Mouse (Mus musculus): ENCODE data around the gene 4930564D02Rik. TPM values are rescaled to one million over a fixed set of nuclear protein-coding genes. Genes with fewer than 3 reads are reported as not detected.

4930564D02Rik gene
- polyA plus RNA-seq, 1 experiment = not detected

DNA sequence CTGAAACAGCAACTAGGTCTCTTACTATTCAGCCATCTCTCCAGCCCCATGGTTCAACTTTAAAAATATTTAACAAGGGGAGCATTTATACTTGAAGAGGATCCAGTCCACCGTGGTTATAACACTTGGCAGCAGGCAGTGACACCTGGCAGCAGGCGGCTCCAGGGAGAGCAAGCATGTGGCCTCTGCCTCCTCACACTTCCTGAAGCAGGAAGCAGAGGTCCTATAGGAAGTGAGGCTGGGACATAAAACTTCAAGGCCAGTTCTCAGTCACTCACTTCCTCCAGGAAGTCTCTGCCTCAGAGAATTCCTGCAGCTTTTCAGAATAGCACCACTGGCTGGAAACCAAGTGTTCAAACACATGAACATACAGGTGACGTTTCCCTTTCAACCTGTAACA is 20.7 kb downstream of the 4930564D02Rik start:
- TF ChIP-seq CTCF (IDR thresholded peaks at IDR 0.05; ENCODE audit: control insufficient read depth, insufficient read depth, low read length) (no peak), POLR2A (IDR thresholded peaks at IDR 0.05; ENCODE audit: borderline replicate concordance, control insufficient read depth, low read depth, low read length) (no peak)
- no peak overlapping the region for H3K27ac ChIP-seq (ENCODE audit: control insufficient read depth, insufficient read depth, low read depth, low read length, poor library complexity)
- 20% methylated on average over 3 of the region's 3 CpGs for WGBS
- no peaks in the 10 kb centered on the region for H3K4me1 ChIP-seq (ENCODE audit: control insufficient read depth, insufficient read depth, low read length)
- H3K4me3 ChIP-seq (replicated peaks; ENCODE audit: control insufficient read depth, low read depth, low read length) = no peak overlapping the region

- 65% methylated on average over 2 of the region's 2 CpGs for WGBS
- H3K4me3 ChIP-seq (replicated peaks; ENCODE audit: control insufficient read depth, low read depth, low read length) = no peak overlapping the region
- TF ChIP-seq POLR2A (IDR thresholded peaks at IDR 0.05; ENCODE audit: borderline replicate concordance, control insufficient read depth, low read depth, low read length) = no peak
- no peak for TF ChIP-seq CTCF (IDR thresholded peaks at IDR 0.05; ENCODE audit: control insufficient read depth, insufficient read depth, low read length)
- H3K27ac ChIP-seq (ENCODE audit: control insufficient read depth, insufficient read depth, low read depth, low read length, poor library complexity) = no peak overlapping the region
- no peaks in the 10 kb centered on the region for H3K4me1 ChIP-seq (ENCODE audit: control insufficient read depth, insufficient read depth, low read length)
Measured at GRCm38 (mm10) chr3:105088638-105089037, 22.0 kb downstream of the 4930564D02Rik start.

DNA sequence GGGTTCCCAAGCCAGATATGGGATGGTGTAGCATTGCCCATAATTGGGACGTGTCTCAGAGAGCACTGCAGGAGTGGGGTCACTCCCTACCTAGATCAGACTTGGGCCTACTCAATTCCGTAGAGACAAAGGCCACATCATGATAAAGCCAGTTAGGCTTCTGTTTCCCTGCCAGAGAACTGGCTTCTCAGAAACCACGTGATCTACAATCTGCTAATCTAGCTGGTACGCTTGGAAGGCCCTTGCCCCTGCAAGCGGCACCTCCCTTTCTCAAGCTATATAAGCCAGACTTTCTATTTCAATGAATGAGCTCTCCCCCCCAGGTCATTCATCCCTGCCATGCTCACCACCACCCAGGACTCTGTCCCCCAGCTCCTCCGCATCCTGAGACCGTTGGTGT is 23.5 kb downstream of the 4930564D02Rik start:
- 73% methylated on average over 7 of the region's 7 CpGs for WGBS
- H3K4me1 ChIP-seq (ENCODE audit: control insufficient read depth, insufficient read depth, low read length) = no peaks in the 10 kb centered on the region
- no peak for TF ChIP-seq CTCF (IDR thresholded peaks at IDR 0.05; ENCODE audit: control insufficient read depth, insufficient read depth, low read length)
- TF ChIP-seq POLR2A (IDR thresholded peaks at IDR 0.05; ENCODE audit: borderline replicate concordance, control insufficient read depth, low read depth, low read length) = no peak
- H3K4me3 ChIP-seq (replicated peaks; ENCODE audit: control insufficient read depth, low read depth, low read length) = no peak overlapping the region
- no peak overlapping the region for H3K27ac ChIP-seq (ENCODE audit: control insufficient read depth, insufficient read depth, low read depth, low read length, poor library complexity)

- H3K27ac ChIP-seq (ENCODE audit: control insufficient read depth, insufficient read depth, low read depth, low read length, poor library complexity) = no peak overlapping the region
- TF ChIP-seq CTCF (IDR thresholded peaks at IDR 0.05; ENCODE audit: control insufficient read depth, insufficient read depth, low read length) = no peak
- no peak for TF ChIP-seq POLR2A (IDR thresholded peaks at IDR 0.05; ENCODE audit: borderline replicate concordance, control insufficient read depth, low read depth, low read length)
- H3K4me3 ChIP-seq (replicated peaks; ENCODE audit: control insufficient read depth, low read depth, low read length) = no peak overlapping the region
- 25% methylated on average over 3 of the region's 3 CpGs for WGBS
- no peaks in the 10 kb centered on the region for H3K4me1 ChIP-seq (ENCODE audit: control insufficient read depth, insufficient read depth, low read length)
Measured at GRCm38 (mm10) chr3:105090981-105091380, 24.3 kb downstream of the 4930564D02Rik start.

GRCm38 (mm10) chr3:105092721-105093505 is 26.3 kb downstream of the 4930564D02Rik start:
- Histone ChIP-seq H3K4me1 (ENCODE audit: control insufficient read depth, insufficient read depth, low read length) (no peaks in the 10 kb centered on the region), H3K4me3 (replicated peaks; ENCODE audit: control insufficient read depth, low read depth, low read length) (no peak overlapping the region), H3K27ac (ENCODE audit: control insufficient read depth, insufficient read depth, low read depth, low read length, poor library complexity) (no peak overlapping the region)
- no peak for TF ChIP-seq POLR2A (IDR thresholded peaks at IDR 0.05; ENCODE audit: borderline replicate concordance, control insufficient read depth, low read depth, low read length)
- TF ChIP-seq CTCF (IDR thresholded peaks at IDR 0.05; ENCODE audit: control insufficient read depth, insufficient read depth, low read length) = no peak
- 71% methylated on average over 11 of the region's 11 CpGs for WGBS

DNA sequence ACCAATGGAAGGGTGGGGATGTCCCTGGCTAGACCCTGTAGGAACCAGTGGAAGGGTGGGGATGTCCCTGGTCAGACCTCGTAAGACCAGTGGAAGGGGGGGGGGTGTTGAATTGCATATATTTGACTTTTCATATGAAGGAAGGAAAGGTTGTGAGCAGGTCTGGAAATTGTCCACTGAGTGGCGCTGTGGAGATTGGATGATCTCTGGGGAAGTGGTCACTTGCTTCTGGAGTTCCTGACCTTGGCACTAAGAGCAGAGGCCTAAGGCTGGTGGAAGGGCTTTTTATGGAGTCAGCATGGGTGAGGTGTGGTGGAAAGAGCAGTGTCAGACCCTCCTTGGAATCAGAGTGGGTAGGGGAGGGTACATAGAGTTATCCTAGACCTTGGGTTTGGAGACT is 27.8 kb downstream of the 4930564D02Rik start:
- peak; percentile 11; the same call in 1 of the 2 replicates for TF ChIP-seq CTCF (IDR thresholded peaks at IDR 0.05; ENCODE audit: control insufficient read depth, insufficient read depth, low read length)
- no peak for TF ChIP-seq POLR2A (IDR thresholded peaks at IDR 0.05; ENCODE audit: borderline replicate concordance, control insufficient read depth, low read depth, low read length)
- Histone ChIP-seq H3K27ac (ENCODE audit: control insufficient read depth, insufficient read depth, low read depth, low read length, poor library complexity) (no peak overlapping the region), H3K4me1 (ENCODE audit: control insufficient read depth, insufficient read depth, low read length) (no peaks in the 10 kb centered on the region), H3K4me3 (replicated peaks; ENCODE audit: control insufficient read depth, low read depth, low read length) (no peak overlapping the region)
- 58% methylated on average over 2 of the region's 2 CpGs for WGBS

DNA sequence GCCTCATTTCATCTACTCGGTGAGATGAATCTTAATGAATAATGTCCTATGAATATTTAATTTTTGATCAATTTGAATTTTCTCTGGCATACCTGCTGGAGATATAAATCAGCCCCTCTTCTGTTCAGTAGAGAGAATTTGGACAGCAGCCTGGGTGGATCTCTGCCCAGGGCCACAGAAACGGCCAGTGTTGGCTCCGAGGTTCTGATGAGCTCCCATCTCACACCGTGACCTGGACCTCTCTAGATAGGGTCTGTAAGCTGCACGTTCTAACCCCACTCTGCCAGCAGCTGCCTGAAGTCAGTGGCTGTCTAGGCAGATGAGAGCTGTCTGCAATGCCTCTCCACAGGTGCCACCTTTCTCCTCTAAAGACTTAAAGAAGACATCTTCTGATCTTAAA is 28.4 kb downstream of the 4930564D02Rik start:
- TF ChIP-seq CTCF (IDR thresholded peaks at IDR 0.05; ENCODE audit: control insufficient read depth, insufficient read depth, low read length) = no peak
- no peak for TF ChIP-seq POLR2A (IDR thresholded peaks at IDR 0.05; ENCODE audit: borderline replicate concordance, control insufficient read depth, low read depth, low read length)
- Histone ChIP-seq H3K27ac (ENCODE audit: control insufficient read depth, insufficient read depth, low read depth, low read length, poor library complexity) (no peak overlapping the region), H3K4me3 (replicated peaks; ENCODE audit: control insufficient read depth, low read depth, low read length) (no peak overlapping the region), H3K4me1 (ENCODE audit: control insufficient read depth, insufficient read depth, low read length) (no peaks in the 10 kb centered on the region)
- WGBS = 79% methylated on average over 5 of the region's 5 CpGs

GRCm38 (mm10) chr3:105097581-105097980 is 30.9 kb downstream of the 4930564D02Rik start:
- 71% methylated on average over 4 of the region's 4 CpGs for WGBS
- Histone ChIP-seq H3K4me3 (replicated peaks; ENCODE audit: control insufficient read depth, low read depth, low read length) (no peak overlapping the region), H3K27ac (ENCODE audit: control insufficient read depth, insufficient read depth, low read depth, low read length, poor library complexity) (no peak overlapping the region), H3K4me1 (ENCODE audit: control insufficient read depth, insufficient read depth, low read length) (no peaks in the 10 kb centered on the region)
- no peak for TF ChIP-seq POLR2A (IDR thresholded peaks at IDR 0.05; ENCODE audit: borderline replicate concordance, control insufficient read depth, low read depth, low read length)
- no peak for TF ChIP-seq CTCF (IDR thresholded peaks at IDR 0.05; ENCODE audit: control insufficient read depth, insufficient read depth, low read length)

Measured in bone marrow, adult 2 months (tissue).